Mouse (Mus musculus): ENCODE results near the gene Rasa3.
A peak's percentile ranks its signal among the peaks of the same experiment; 100 is the strongest.

Gene Rasa3

DNA sequence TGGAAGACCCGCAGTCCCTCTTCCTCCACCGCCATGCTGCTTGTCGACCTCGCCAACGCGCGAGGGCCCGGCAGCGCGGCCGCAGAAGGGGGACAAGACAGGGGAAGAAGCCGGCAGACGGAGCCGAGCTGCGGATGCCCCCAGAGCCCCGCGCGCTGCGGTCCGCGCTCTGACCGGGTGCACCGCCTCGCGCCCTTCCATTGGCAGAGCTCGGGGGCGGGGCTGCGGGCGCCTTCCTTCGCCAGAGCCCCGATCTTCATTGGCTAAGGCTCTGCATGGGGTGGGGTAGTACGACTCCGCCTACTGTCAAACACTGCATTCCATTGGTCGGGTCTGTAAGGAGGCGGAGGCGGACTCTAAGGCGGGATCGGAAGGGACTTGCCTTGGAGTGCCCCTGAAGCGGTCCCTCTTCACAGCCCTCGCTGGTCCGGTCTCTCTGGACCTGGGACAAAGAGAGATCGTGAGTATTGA is at the start of gene Rasa3:
Gene Rasa3 (minus strand): TSS at position 191 of the 471 bp plus-strand sequence.
- DNase-seq = peak; percentile 98

DNA sequence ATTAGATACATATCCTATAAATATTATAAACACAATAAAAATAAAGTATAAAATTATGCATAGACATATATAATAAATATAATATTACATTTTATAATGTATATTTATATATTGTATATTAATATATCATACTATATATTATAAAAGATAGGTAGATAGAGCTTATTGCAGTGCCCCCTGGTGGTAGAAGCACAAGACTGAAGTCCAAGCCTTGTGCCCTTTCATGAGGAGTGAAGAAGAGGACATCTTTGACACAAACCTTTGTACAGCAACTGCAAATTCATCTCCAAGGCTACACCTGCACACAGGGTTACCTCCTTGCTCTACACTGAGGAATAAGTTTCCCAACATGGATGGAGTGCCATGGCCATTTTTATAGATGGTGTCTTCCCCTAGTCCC is 48.3 kb upstream of the Rasa3 start:
- peak; percentile 83 for DNase-seq

- DNase-seq = no peak
Measured at GRCm38 (mm10) chr8:13718980-13719379, 41.6 kb upstream of the Rasa3 start.

GRCm38 (mm10) chr8:13708514-13708913 is 31.1 kb upstream of the Rasa3 start:
- no peak for DNase-seq

- DNase-seq = no peak
Measured at GRCm38 (mm10) chr8:13706918-13707317, 29.5 kb upstream of the Rasa3 start.

GRCm38 (mm10) chr8:13705668-13706067 is 28.3 kb upstream of the Rasa3 start, which contains the start of gene Cfap97d2:
Gene Cfap97d2 (plus strand): TSS chr8:13705889.
- peak; percentile 42 for DNase-seq

DNA sequence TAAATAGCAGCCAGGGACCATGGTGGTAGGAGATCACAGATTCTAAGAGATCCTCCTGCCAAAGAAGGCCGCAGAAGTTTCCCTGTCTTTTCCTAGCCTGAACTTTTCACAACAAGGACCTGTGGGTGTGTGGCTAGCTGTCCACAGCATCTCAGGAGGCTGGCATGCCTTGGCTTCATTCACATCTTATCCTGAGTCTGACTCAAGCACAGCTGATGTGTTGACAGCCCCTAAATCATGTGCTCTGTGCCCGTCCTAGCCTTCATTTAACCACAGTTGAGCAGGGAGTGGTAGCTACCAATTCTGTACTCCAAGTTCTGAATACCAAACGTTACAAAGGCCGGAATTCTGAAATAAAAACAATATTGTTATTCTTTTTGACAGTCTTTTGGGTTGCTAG is 26.9 kb upstream of the Rasa3 start:
- DNase-seq = no peak

GRCm38 (mm10) chr8:13703756-13704155 is 26.4 kb upstream of the Rasa3 start:
- no peak for DNase-seq

GRCm38 (mm10) chr8:13702755-13703154 is 25.4 kb upstream of the Rasa3 start:
- DNase-seq = no peak

DNA sequence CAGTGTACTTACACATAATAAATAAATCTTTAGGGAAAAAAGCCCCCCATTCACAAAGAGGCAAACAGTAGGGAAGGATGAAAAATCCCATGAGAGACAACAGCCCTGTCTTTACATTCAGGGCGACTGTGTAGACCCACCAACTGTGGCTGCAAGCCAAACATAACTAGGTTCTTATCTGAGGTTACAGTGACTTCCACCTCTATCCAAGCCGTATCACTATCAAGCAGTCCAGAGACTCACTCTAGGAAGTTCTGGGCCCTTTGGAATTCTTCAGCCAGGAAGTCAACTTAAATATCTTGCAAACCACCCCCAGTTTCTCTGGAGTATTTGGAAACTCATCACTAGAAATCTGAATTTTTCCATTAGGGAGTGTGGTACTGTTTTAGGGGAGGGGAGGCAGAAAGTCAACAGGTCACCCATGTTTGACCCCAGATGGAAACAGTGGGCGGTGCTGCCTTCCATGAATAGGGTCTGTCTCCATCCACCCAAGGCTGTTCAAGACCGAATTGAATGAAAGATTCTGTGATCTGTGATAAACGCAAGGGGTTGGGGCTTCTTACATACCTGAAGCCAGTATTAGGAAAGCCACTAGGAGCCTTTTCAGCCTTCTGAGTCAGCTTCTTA is 22.0 kb upstream of the Rasa3 start:
- DNase-seq = no peak

DNA sequence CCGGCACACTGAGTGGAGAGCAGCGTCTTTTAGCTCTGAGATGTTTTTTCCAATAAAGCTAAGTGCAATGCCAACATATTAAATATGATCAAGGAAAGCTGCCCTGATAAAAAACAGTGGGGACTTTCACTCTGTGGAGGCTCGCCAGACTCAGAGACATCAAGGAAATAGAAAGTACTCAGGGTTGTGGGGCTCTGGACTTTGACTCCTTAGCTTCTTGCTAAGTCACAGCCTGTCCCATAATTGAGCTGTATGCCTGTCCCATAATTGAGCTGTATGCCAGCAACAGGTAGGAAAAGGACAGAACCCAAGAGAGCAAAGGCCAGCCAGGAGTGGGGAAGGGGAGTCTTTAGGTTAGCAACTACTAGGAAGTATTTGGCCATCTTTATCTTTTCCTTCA is 20.9 kb upstream of the Rasa3 start:
- DNase-seq = no peak

DNA sequence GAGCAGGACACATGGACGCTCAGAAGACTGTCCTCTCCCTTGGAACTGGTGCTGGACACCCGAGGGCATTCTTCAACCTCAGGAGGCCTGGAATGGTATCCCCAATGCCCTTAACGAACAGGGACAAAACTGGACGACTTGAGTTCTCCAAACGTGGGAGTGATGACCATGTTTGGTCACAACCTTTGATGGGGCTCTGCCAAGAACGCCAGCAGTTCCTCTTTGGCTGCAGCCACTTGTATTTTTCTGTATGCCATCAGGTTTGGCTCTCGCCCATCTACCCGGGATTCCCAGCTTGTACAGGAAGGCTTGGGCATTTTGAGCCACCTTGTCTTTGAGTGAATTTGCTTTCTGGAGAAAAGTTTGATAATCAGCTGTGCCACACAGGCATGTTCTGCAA is 20.3 kb upstream of the Rasa3 start:
- DNase-seq = peak; percentile 55

DNA sequence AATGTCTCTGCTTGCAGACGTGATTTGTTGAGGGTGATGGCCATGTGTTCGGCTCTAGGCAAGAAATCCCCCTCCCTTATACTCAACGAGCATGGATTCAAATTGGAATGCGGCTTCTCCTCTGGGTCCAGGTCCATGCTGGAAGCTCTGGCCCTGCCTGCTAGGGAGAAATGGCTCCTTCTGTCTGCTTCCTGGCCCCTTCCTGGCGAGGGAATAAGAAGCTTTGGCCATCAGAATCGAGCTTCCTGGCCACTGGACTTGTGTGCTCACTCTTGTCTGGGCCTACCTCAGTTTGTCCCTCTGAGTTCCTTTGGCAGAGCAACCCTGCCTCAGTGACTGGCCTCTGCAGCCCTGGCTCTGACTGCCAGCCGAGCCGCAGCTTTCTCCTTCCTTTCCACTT is 19.8 kb upstream of the Rasa3 start:
- DNase-seq = no peak

- DNase-seq = no peak
Measured at GRCm38 (mm10) chr8:13696157-13696556, 18.8 kb upstream of the Rasa3 start.

- DNase-seq = no peak
Measured at GRCm38 (mm10) chr8:13695203-13695867, 17.9 kb upstream of the Rasa3 start.

GRCm38 (mm10) chr8:13694735-13695134 is 17.3 kb upstream of the Rasa3 start:
- DNase-seq = no peak

- DNase-seq = no peak
Measured at GRCm38 (mm10) chr8:13692302-13693066, 15.1 kb upstream of the Rasa3 start.

- no peak for DNase-seq
Measured at GRCm38 (mm10) chr8:13689331-13689730, 11.9 kb upstream of the Rasa3 start.

DNA sequence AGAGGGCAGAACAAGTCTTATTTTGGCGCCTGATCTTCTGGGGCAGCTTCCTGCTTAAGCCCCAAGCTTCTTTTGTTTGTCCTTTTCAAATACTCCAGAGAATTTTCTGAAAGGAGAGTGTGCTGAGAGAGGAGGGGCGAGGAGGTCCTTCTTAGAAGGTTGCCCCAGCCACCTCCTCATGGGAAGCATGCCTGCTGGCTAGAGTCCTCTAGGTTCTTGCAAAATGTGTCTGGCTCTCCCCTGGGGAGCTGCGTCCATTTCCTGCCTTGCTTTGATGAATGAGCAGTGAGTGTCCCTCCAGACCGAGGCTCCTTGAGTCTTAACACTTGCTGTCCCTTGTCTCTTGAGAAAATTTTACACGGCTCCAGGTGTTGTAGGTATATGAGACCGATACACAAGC is 11.1 kb upstream of the Rasa3 start:
- DNase-seq = peak; percentile 84

GRCm38 (mm10) chr8:13687941-13688340 is 10.5 kb upstream of the Rasa3 start:
- DNase-seq = peak; percentile 57

GRCm38 (mm10) chr8:13687101-13687717 is 9.8 kb upstream of the Rasa3 start:
- DNase-seq = no peak

DNA sequence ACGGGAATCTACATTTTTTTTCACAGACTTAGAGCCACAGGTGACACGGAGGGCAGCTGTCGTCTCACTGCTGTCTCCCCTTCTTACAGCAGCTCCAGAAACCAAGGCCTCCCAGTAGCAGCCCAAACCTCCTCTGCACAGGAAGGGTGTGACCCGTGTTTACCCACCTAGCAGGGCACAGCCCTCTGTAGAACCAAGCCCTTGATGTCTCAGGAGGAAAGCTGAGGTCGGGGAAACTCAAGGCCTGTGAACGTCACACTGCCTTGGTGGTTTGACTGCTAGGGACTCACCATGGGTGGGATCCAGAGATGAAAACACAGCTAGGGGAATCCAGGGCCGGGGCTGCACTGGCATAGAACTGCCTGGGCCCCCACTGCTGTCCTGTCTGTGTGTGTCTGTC is 9.0 kb upstream of the Rasa3 start:
- peak; percentile 55 for DNase-seq

GRCm38 (mm10) chr8:13685674-13686314 is 8.4 kb upstream of the Rasa3 start:
- DNase-seq = peak; percentile 73
